Mouse (Mus musculus) right cerebral cortex, postnatal 4 days (tissue): ENCODE results near the gene Tmtc4.

Experiments used
- DNase-seq: peaks from one replicate; pipeline ENCODE4 v3.0.0-alpha.2; 2022

The Tmtc4 gene

DNA sequence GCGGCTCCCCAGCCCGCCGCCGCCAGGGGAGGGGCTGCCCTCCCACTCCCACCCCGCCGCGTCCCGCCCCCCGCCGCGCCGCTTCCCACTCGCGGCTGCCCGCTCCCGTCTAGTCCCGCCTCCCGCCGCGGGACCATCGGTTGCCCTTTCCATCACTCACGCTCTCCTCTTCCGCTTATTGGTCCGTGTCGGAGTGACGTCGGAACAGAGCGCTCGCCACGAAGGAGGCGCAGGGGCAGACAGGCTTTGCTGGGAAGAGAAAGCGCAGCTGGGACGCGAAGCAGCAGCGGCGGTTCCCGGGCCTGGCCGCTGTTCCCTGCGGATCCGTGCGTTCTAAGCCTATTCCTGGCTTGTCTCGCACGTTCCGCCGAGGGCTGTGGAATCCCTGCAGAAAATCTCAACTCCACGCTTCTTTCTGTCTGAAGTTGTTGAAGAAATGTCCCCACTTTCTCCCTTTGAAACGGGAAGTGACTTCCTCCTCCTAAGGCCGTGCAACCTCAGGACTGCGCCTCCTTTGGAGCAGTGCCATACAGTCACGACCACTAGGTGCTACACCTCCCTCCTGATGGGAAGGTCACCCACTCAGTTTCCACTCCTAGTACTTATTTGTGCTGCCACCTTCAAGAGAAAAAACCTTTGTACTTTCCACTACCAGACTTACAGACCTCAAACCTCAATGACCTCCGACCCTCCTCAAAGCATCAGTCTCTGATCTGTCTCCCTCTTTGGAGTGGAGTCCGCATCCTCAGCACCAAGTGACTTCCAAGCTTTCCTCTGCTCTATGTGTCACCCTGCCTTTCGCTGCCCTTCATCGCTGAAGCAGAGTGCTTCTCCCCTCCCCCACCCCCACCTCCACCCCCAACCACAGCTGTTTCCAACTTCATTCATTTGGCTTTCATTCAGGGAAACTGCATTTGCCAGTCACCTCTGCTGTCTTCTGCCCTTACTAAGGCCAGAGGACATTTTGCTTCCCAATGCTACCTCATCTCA, at the start of gene Tmtc4:
Gene Tmtc4 (minus strand): TSS at position 810 of the 990 bp plus-strand sequence.
- peak; percentile 92 for DNase-seq

DNA sequence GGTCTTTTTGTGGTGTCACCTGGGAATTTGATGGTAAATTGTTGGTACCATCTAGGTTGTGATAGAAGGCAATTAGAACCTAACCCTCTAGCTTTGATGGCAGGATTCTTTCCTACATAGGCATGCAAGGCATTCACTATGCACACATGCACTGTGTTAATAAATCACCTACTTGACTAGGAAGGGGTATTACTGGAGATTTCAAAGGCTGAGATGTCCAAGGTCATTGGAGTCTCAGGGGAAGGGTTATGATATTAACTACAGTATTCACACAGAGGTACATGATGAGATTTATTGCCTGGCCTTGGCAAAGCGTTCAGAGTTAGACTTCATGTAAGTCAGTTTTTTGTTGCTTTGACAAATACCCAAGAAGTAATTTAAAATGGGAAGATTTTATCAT, 48.6 kb upstream of the Tmtc4 start:
- DNase-seq = no peak

DNA sequence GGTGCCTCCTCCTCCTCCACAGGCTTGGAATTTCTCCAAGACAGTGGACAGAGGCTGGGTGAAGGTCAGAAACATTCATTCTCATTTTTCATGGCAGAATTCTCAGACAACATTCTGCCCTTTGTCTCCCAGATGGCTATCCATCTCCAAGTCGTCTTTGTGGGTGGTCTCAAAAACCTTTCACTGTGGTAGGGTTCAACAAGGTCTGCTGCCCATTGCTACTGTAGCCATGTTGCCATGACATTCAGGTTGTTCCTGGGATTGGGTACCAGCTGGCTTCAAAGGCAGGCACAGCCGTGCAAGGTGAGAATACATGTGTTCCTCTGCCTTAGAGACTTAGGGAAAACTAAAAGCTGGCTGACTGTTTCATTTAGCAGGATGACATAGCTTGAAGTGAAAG, 44.0 kb upstream of the Tmtc4 start:
- no peak for DNase-seq

DNA sequence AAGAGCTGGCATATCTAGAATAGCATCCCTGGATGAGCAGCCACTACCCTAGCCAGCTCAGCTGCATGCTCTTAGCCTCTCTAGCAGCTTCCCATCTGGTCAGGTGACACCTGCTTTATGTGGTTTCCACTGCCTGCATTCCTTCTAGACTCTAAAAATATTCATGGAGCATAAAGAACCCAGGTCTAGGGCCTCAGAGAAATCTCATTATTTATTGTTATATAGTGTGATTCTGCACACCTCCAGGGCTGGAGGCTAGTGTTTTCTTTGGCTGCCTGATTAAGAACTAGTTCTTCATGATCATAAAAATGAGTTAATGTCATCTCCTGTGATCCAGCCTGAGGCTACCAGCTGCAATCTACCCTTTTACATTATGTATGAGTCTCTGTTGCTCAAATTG, 39.1 kb upstream of the Tmtc4 start:
- DNase-seq = no peak

DNA sequence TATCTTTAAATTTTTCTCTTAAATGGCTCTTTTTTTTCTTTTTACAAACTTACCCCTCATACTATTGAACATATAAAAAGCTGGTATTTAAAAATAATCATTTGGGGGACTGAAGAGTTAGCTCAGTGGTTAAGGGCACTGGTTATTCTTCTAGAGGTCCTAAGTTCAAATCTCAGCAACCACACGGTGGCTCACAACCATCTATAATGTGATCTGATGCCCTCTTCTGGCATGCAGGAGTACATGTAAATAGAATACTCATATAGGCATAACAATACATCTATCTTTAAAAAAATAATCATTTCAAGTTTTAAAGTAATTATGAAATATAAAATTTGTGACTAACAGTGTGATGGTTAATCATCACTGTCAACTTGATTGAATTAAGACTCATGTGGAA, 32.5 kb upstream of the Tmtc4 start:
- no peak for DNase-seq

DNA sequence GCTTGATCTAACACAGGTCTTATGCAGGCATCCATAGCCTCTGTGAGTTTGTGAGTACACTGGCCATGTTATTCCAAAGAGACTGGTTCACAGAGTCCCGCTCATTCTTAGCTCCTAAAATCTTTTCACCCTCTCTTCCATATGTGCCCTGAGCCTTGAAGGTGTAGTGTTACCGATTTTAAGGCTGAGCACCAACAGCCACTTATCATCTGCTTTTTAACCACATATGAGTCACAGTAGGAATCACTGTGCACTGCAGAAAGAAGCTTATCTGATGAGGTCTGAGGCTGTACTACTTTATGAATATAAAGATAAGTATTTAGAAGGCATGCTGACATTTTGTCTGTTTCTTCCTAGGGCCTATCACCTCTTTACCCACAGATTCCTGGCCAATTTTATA, 31.9 kb upstream of the Tmtc4 start:
- DNase-seq = no peak

DNA sequence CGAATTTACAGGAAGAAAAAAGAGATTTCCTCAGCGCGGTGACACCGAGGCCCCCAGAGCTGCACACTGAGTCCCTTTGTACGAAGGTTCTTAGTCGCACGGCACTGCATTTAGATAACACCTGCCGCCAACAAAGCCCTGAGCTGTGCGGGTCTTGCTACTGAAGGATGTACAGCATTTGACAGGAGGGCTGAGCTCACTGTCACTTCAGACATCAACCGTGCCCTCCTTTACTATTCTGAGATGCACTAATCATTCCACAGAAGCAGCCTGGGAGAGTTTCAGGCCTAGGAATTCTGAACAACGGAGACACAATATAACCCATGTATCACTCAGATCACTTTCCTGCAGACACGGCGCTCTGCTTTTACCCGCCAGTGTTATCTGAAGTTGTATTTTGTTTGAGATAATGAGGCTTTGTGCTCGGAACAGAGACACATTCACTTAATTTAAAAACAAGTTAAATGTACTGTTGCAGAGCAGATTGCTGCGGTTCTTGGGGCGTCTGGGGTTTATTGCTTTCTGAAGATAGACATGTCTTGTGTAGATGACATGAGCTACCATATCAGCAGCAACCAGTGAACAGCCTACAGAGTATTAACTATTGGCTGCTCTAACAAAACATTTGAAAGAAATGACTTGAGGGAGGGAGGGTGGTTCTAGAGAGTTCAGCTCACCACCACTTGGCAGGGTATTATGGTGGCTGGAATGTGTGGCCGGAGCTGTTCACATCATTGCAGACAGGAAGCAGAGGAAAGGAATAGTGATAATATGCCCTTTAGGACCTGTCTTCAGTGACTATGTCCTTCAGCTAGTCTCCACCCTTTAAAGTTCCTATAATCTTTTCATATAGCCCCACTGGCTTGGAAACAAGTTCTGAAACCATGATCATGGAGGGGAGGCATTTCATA, 25.5 kb upstream of the Tmtc4 start:
- DNase-seq = peak; percentile 9

DNA sequence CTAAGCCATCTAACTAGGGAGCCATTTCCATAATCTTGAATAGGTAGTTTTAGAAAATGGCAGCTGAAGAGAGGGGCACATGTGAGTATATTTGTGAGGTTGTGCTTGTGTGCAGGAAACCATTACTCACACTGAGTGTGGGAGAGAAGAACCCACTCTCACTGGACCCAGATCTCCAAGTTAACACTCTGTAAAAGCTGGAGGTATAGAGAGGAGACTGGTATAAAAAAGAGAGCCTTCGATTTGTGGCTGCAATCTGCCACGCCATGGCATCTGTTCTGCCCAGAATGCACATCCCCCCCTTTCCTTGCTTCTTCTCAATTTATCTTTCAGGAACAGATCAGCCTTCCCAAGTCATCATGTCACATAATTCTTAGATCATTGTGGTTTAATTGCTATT, 24.8 kb upstream of the Tmtc4 start:
- no peak for DNase-seq

DNA sequence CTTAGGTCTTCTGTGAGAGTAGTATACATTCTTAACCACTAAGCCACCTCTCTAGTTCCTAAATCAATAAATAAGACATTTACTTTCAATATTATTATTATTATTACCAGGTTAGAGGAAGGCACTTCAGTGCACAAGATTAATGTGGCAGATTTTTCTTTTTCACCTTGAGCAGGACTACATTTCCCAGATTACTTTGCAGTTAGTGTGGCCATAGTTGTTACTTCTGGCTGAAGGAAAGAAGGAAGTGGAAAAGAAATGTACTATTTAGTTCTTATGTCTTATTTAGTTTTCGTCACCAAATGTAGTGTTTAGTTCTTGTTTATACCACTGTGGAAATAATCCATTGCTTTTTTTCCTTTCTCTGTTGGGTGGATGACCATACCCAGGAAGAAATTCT, 19.9 kb upstream of the Tmtc4 start:
- DNase-seq = no peak

DNA sequence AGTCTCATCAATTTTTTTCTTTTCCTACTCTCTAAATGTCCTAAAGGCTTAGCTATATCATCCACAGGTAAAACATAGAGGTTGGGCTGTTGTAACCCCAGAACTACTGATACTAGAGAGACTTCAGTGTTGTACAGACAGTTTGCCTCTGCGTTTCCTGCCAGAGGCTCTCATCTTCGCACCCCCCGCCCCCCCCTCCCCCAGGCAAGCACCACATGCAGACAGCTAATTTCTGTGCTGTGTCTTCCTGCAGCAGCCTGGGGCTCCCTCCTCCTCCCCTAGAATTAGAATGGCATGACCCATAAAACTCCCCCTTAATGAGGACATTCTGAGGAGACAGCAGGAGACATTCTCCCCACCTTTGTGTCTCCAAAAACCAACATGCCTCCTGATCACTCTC, 17.6 kb upstream of the Tmtc4 start:
- DNase-seq = no peak

DNA sequence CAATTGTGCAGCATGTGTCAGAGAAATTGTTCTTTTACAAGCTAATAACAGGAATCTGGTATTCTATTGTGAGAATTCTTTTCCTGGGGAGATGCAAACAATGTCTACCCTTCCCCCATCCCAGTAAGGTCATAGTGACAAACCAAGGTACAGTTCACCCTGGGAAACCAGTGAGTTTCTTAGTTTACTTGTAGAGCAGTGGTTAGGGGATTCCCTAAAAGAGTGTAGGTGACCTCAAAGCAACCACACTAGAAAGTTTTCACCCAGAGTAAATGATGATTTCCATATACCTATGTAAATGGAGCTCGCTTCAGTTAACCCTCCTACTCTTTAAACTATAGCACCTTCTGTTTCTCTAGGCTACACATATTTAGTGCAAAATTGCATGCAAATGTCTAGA, 13.6 kb upstream of the Tmtc4 start:
- DNase-seq = no peak

DNA sequence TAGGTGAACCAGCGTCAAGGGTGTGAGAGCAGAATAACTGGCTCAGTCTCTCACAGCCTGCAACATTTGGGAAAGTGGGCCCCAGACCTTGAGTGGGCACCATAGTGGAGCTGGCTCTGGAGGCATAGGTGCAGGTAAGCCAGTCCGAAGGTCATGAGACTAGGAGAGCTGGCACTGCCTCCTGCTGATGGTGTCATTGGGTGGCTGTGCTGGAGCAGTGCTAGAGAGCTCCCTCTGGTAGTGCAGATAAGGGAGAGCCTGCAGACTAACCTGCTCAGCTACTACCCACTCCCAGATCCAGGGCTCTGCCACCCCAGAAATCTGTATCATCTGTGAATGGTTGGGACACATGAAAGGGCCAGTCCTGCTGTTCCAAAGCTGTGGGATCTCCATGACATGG, 10.1 kb upstream of the Tmtc4 start:
- DNase-seq = no peak

DNA sequence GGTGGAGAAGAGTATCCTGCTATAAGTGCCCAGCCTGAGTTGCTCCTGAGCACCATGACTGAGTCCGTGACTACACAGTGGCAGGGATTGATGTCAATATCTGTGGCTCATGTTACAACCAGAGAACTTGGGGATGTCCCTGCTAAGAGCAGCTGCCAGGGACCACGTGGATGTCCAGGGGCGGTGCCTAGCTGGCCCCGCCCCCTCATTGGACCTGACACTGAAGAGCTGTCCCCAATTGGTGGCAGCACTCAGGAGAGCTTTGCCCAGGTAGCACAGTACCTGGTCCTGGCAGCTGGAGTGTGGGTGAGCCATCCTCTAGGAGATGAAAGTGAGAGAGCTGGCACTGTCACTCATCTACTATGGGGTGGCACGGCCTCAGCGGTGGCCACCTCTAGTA, 9.1 kb upstream of the Tmtc4 start:
- DNase-seq = no peak

DNA sequence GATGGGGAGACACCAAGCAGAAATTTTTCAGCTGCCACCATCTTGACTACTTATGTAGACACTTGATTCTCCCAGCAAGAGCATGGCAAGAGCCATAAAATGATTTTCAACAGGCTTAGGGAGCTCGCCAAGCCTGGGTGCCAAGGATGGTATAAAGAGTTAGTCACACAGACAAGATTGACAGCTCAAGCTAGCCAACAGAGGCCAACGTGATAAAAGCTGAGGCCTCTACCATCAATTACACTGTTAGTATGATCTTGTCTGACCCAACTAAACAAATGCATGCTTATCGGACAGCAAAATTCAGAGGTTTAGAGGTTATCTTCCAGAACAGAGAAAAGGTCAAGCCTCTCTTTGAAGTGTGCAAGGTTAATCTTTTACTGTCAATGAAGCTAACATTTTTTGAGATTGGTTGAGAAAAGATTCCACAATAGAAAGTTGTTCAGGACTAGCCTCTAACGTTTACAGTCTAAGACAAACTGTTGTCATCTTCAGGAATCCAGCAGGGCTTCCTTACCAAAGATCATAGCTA, 6.8 kb upstream of the Tmtc4 start:
- DNase-seq = no peak

DNA sequence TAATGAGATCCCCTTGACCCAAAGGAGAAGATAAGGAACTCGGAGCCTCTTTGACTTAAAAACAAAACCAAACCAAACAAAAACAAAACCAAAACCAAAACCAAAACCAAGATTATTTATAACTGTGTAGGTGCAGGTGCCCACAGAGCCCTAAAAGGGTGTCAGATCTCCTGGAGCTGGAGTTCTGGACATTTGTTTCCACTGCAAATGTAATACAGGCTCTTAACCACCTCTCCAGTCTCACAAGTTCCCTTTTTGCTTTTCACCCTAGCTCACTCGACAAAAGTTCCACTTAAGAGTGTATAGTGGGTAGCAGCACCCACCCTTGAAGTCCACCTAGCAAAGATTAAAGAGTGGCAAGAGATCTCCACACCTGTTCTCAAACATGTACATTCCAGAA, 2.6 kb upstream of the Tmtc4 start:
- no peak for DNase-seq

DNA sequence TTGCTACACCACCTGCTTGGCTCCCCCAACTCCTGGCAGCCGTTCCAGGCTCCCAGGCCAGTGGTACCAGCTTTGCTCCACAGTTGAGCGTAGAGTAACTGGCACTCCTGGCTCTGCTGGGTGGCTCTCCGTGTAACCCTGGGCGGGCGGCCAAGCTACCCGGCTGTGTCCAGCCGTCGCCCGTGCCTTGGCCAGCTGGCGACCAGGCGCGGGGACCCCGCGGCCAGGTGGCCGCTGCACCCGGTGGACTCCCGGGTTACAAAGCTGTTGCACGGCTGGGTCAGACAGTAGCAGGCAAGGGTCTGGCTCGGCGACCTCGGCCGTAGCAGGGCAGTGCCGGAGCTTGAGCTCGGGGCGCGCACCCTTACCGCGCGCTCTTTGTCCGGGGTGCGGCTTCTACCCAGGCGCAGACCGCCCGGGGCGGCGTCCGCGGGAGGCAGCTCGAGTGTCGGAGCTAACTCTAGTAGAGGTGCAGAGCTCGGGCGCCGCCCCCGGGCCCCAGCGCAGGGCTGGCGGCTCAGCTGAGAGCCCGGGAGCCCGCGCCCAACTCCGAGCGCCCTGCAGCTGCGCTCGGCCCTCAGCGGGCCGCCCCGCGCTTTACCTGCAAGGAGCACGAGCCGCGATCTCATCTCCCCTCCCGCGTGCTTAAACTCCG, 1.1 kb downstream of the Tmtc4 start:
- peak; percentile 73 for DNase-seq

DNA sequence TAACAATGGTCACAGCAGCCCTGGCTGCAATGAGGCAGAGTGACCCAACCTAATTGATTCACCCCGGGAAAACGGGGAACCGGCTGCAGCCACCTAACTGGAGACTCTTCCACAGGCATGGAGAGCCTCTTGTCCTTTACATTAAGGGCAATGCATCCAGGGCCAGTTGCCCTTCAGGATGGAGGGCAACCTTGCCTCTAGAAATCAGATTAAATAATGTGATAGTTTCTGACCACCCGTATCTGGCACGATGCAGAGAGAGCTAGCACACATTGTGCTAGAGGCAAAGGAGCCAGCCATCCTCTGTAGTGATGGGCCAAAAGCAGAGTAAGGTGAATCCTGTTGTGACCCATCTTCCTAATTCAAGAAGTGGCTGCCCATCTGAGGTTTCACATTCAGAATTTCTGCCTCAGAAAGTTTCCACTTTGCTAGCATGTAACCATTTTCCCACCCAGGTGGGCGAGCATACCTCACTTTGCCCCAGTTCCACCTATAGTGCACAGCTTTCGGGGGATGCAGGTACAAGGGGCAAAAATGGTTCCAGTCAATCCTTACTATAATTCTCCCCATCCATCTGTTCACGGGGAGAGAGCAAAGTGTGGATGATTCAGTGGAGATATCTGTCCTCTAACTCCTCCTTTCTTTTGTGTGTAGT, 1.9 kb downstream of the Tmtc4 start:
- no peak for DNase-seq

DNA sequence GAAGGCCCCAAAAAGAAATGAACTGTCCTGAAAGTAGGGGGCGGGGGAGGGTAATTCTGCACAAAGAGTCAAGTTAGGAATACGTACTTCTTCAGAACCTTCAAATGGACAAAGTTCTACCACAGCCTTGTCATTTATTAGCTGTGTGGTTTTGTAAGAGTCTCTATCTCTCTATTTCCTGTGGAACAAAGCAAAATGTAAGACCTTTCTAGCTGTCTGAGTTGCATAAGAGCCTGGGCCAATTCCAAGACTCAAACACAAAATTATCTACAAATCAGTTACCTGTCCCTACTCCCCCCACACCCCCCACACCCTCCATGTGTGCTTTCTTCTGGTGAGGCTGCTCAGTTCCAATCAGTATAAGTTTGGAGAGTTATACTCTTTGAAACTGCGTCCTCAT, 5.0 kb downstream of the Tmtc4 start:
- no peak for DNase-seq

DNA sequence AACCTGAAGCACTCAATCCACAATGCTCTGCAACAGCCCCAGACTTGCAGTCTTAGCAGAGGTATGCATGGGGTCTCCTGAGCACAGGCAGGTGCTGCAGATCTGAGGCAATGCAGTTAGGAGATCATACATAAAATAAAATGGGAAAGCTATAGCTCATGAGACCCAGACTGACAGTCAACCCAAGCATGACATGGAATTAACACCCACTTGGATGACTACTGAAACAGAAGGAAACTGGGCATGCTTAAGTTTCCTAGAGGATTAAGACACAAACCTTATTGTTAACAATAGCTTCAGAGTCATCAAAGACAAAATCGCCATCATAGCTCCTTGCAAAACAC, 6.1 kb downstream of the Tmtc4 start:
- no peak for DNase-seq

DNA sequence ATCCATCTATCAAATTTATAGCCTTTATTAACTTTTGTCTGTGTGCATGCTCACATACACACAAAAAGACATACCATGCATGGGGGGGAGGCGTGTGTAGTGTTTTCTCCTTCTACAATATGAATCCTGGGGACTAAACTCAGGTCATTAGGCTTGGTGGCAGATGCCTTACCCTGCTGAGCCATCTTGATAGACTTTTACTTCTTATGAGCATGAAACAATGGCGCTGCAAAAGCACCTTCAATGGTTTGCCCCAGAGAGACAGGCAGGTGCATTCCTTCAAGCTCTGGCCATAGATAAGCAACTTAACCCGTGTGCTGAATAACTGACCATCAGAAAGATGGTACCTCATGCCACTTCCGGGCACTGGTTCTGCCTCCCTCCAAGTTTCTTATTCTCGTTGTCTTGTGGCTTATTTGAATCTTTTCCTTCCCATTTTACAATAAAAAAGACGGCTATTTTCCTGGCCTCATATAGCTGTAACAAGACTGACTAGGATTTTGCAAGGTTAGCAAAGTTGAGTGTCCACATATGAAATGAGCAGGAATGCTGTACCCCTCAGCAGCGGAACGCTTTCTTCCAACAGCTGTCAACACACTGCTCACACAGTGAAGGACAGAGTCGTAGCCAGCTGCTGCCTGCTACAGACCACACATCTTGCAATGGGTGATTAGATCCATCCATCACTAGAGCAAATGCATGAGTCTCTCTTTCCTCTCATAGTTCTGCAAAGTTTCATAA, 6.6 kb downstream of the Tmtc4 start:
- DNase-seq = no peak

DNA sequence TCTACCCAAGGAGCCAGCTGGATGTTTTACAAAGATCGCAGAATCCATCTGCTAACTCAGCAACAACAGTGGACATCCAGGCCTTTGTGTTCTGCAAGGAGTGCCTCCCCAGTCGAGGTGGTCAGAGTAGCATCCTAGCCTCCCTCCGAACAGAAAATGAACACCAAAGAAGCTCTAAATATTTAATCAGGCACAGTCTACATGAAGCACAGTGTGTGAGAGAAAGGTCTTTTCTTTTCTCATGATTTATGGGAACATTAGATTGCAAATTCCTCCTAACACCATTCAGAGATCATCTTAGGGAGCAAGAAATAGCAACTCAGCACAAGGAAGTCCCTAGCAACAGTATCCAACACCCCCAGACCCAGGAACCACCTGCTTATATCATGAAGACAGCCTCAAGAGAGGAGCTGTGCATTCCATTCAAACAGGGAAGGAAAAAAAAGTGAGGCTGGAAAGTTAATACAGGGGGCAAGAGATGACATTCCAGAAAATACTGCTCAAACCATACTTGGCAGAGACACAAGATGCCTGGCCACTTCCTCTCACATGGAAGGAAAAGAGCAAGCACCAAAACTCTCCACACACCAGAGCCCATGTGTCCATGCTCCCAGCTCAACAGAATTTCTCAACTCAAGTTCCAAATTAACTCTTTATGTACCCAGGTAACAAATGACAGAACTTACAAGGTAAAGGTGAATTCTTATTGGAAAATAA, 8.8 kb downstream of the Tmtc4 start:
- no peak for DNase-seq
